Mouse (Mus musculus) spleen, adult 2 months (tissue): Measurements from ENCODE around the gene 1700003E16Rik.

ENCODE experiments used
- CTCF ChIP-seq: fragments of 200-500 bp; IDR thresholded peaks from 2 replicates; pipeline ENCODE4 v1.5.1; 2011; ENCODE audit warnings: mild to moderate bottlenecking, inconsistent platforms; ENCODE audit not compliant: insufficient read depth, insufficient read length, insufficient replicate concordance; ENCODE audit errors: extremely low read depth
- POLR2A ChIP-seq: fragments of 200-500 bp; IDR thresholded peaks from 2 replicates; pipeline ENCODE4 v1.6.1; 2011; ENCODE audit warnings: low read depth, low read length, inconsistent platforms

GRCm38 (mm10) chr6:83124851-83125312 is 31.3 kb upstream of the 1700003E16Rik start:
- peak; percentile 26; the same call in 1 of the 2 replicates for TF ChIP-seq POLR2A
- TF ChIP-seq CTCF, result no peak
